Mouse (Mus musculus) ovary, adult 18-20 months (tissue): ENCODE results near the gene Txnip.
"Not testable (repeated sequence)": the region's sequence is repeated elsewhere in the genome, so short reads cannot be mapped to it uniquely, and the experiment has no call there.

ENCODE experiments used
- DNase-seq: peaks from one replicate; pipeline ENCODE4 v3.0.0; 2022; ENCODE audit warnings: low spot score, mixed read lengths

Txnip gene

DNA sequence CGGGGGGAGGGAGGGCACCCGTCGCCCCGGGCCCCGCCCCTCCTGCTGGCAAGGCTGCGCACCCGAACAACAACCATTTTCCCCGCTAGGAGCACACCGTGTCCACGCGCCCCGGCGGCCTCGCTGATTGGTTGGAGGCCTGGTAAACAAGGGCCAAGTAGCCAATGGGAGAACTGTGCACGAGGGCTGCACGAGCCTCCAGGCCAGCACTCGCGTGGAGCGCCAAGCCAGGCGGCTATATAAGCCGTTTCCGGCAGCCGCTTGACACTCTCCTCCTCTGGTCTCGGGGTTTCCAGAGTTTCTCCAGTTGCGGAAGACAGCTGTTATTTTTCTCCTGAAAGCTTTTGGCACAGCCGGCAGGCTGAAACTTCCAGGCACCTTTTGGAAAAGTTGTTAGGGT, at the start of gene Txnip:
Gene Txnip (plus strand): TSS at position 264 of the 400 bp plus-strand sequence.
- DNase-seq: peak; percentile 100

DNA sequence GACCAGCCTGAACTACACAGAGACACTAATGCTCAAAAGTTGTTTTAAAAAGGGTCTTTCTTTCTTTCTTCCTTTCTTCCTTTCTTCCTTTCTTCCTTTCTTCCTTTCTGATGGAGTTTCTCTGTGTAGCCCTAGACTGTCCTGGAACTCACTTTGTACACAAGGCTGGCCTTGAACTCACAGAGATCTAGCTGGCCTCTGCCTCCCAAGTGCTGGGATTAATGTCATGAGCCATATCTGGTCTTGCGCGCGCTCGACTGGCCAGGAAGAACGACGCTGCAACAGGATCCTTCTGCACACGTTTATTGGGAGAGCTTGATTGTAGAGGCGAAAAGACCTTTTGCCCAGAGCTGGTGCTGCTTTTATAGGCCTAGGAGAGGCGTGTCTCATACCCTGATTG, 49.8 kb upstream of the Txnip start:
- not testable (repeated sequence) for DNase-seq

DNA sequence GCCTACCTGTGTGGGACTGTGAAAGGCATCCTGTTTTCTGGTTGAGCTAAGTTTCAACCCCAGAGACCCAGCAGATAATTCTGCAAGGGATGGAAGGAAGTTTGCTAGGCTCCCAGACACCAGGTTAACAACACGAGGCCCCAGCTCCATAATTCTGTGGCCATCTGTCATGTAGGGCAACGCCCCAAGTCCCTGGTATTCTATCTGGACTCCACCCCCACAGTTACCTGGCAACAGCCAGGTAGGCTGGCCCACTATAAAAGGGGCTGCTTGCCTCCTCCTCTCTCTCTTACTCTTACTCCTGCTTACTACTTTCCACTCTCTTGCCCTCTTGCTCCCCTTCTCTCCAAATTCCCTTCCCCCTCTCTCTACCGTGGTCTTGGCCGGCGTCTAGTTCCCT, 37.6 kb upstream of the Txnip start:
- DNase-seq: no peak

- no peak for DNase-seq
Observed at GRCm38 (mm10) chr3:96522149-96522548, 35.6 kb upstream of the Txnip start.

DNA sequence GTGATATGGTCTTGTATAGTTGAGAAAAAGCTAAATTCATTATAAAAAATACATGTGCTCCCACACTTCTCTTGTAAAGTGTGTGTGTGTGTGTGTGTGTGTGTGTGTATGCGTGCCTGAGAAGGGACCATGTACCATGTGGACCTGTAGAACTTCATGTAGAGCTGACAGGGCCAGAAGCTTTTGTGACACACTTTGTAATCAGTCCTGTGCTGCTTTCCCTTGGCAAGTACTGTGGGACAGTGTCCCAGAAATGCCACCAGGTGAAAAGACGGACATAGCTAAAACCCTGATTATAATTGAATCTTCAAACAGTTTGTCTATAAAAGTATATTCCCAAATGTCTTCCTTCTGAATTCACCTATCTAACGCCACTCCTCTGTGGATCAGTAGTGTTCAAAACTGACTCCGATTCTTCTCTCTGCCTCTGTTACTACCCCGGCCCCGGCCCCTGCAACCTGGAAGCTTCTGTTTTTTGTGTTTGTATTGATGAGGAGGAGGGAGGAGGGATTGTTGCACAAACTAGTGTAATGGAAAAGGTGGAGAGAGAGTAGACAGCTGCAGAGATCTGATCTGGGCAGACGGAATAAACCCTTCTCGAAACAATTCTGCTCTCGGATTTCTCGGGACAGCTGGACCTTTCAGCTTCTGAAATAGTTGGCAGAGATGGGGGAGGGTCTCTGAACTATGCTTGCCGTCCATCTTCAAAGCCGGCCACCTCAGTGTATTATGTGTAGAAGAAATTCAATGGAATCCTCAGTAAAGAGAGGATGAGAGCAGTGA, 33.5 kb upstream of the Txnip start:
- no peak for DNase-seq

DNA sequence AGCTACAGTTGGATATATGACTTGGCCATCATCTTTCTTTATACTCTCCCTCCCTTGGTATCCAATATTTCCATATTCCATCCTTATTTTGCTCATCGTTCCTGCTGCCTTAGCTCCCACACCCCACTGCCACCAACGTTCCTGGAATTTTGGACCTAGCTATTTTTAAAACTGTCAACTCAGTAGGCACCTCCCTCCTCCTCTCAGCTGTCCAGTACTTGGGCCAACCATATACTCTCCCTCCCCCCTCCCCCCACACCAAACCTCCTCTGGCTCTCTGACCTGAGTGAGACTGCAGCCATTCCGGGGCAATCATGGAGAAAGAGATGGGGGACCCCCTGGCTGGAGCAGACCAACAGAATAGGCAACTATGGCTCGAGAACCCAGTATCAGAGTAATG, 32.8 kb upstream of the Txnip start, which contains the start of gene Hfe2:
Gene Hfe2 (plus strand): TSS at position 259 of the 400 bp plus-strand sequence.
- no peak for DNase-seq

DNA sequence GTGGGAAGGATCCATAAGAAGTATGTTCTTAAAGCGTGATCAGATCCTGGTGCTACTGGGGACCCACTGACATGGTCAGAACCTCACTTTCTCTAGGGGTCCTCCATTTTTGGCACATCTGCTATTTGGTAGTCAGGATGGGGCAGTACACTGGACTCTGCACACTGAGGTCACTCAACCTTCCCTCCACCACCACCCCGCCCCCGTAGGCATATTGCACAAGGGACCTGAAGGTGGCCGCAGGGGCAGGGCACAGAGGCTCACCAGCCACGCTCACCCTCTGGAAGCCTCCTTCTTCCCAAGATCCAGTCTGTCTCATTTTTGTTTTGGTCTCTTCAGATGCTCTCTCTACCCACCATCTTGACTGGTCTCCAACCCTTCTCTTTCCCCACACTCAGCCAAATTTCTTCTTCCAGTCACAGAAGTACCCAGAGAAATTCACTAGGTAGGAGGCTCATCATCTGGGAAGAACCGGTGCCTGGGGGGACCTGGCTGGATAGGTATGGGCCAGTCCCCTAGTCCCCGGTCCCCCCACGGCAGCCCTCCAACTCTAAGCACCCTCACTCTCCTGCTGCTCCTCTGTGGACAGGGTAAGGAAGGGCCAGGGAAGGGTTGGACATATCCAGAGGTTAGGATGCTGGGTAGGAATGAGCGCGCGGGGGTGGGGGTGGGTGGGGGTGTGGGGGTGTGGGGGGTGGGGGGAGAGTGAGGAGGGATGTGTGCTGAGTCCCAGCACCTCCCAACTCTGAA, 31.6 kb upstream of the Txnip start:
- no peak for DNase-seq

DNA sequence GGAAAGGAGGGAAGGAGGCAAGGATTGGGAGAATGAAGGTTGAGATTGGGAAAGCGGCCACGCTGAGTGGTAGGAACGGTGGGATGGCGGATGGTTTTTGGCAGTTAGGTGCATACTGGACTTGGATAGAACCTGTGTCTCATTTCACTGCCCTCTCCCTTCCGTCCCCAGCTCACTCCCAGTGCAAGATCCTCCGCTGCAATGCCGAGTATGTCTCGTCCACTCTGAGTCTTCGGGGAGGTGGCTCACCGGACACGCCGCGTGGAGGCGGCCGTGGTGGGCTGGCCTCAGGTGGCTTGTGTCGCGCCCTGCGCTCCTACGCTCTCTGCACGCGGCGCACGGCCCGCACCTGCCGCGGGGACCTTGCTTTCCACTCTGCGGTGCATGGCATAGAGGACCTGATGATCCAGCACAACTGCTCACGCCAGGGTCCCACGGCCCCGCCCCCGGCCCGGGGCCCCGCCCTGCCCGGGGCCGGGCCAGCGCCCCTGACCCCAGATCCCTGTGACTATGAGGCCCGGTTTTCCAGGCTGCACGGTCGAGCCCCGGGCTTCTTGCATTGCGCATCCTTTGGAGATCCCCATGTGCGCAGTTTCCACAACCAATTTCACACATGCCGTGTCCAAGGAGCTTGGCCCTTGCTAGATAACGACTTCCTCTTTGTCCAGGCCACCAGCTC, 30.8 kb upstream of the Txnip start:
- no peak for DNase-seq

GRCm38 (mm10) chr3:96528506-96528905, 29.3 kb upstream of the Txnip start:
- DNase-seq: no peak

GRCm38 (mm10) chr3:96532050-96532449, 25.7 kb upstream of the Txnip start:
- DNase-seq: no peak

- no peak for DNase-seq
Observed at GRCm38 (mm10) chr3:96534300-96534699, 23.5 kb upstream of the Txnip start.

DNA sequence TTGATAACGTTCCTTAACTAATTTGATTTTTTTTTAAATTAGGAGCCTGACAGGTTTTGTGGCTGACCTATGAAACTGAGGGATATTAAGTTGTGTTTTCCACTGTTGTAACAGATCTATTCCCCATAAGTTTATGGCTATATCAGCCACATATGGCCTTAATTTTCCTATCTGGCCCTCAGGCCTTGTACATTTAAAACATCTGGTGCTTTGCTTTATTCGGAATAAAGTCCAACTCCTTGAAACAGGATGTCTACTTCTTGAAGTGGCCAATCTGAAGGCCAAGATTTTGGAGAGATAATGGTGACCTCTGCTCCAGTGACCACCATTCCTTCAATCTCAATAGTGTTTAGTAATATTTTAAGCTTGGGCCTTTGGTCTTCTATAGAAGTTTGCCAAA, 18.4 kb upstream of the Txnip start:
- DNase-seq: no peak

DNA sequence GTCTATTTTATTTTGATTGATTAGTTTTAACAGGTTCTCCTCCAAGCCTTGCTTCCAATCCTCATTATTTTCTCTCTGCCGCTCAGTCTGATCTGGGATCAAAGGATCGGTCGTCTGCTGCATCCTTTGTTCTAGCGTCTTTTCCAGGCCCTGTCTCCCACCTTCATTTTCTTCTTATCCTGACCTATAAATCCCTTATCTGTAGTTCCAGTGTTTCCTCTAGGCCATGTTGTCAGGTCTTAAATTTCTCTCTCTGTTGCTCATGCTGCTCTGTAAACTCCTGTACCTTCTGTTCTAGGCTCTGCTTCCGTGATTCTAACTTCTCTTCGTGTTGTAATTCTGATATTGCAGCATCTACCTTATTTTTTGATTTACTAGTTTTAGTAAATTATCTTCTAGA, 17.0 kb upstream of the Txnip start:
- DNase-seq: no peak

DNA sequence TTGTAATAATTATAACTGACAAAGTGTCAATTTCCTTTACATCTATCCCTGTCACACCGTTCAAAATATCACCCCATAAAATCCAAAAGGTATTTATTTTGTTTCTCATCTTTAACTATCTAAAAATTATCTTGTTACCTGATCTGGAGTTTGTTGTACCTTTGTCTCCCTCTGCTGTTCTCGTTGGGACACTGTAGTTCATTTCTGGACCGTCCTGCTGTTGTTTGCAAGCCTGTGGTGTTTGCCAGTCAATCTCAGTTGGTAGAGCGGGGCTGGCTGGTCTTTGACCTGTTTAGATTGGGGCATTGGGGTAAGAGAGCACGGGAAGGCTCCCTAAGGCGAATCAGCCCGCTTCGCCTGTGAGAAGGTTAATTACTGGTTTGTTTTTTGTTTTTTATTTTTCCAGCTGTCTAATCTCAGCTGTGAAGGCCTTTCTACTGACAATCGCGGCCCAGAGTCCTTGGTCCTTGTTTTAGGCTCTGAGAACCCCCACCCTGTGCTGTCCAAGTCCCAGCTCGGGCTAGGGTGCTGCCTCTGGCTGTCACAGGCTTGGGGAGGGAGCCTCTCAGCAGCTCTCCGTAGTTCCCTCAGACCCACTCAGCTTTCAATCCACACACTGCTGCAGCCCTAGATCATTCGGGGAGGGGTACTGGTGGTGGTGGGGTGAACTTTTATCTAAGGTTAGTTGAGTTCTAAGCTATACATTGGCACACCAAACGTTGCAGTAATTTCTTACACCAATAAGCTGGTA, 16.3 kb upstream of the Txnip start:
- DNase-seq: peak; percentile 80

DNA sequence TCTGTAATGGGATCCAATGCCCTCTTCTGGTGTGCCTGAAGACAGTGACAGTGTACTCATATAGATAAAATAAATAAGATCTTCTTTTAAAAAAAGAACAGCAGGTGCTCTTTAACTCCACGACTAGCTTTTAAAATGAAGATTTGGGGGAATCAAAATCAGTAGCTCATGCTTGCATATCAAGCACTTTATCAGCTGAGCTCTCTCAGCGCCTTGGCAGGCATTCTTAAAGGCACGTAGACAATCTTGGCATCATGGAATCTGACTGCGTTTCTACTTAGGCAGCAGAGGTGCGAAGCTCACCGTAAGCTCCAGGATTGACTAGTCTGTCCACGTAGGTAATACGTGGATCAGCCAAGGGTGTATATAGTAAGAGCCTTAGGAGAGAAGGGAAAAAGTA, 15.2 kb upstream of the Txnip start:
- DNase-seq: no peak

DNA sequence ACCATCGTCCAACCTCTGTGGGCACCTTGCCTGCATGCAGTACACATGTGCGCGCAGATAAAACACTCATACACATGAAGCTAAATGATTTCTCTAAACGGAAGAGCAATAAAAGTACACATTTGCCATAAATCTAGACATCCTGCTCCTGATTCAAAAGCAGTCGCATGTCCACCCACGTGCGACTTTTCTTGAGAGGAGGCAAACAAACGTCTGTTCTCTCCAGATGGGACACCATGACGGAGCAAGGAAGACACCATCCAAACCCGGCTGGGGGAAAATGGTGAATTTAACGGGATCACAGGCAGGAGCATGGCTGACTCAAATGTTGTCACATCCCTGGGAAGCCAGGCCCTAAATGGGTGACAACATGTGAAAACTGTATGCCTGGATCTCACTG, 14.4 kb upstream of the Txnip start:
- DNase-seq: no peak

DNA sequence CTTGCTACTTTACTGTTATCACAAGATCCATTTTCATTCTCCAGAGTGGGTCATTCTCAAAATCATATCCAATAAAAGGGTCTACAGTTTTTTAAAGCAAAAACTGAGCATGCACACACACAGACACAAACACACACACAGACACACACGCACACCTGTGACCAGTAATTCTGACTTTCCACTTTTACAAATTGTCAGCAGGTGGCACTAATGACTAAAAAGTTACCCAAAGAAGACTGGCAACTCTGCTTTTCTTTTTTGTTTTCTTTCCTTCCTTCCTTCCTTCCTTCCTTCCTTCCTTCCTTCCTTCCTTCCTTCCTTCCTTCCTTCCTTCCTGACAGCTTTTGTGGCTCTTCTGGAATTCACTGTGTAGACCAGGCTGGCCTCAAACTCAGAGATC, 12.2 kb upstream of the Txnip start:
- DNase-seq: no peak

- no peak for DNase-seq
Observed at GRCm38 (mm10) chr3:96546880-96547279, 10.9 kb upstream of the Txnip start.

- no peak for DNase-seq
Observed at GRCm38 (mm10) chr3:96547389-96547960, 10.3 kb upstream of the Txnip start.

- no peak for DNase-seq
Observed at GRCm38 (mm10) chr3:96548824-96549223, 8.9 kb upstream of the Txnip start.

- DNase-seq: no peak
Observed at GRCm38 (mm10) chr3:96549346-96549745, 8.4 kb upstream of the Txnip start.

- DNase-seq: no peak
Observed at GRCm38 (mm10) chr3:96551203-96551602, 6.6 kb upstream of the Txnip start.
